Comparison of ENCODE assay signal across 27 mouse cellular contexts in genomic region chr3:109248801-109249200, GRCm38 (mm10).
A peak's percentile ranks its signal among the peaks of the same experiment; 100 is the strongest.
DNase-seq lines count a peak whose midpoint lies in the region; ATAC-seq and TF ChIP-seq lines count a peak whose summit lies in the region.
"Had no signal": no experiment of that assay in that cellular context is flagged by ENCODE, and none has a peak within 500 bp of the region (broad histone marks: within the 10 kb centered on the region; RNA-seq: fewer than 3 reads in every experiment).

No protein-coding gene starts in this region.

- H3K9ac ChIP-seq in forebrain, embryonic 15.5 days (replicated peaks): no peak overlapping the region
- H3K9ac ChIP-seq: embryonic facial prominence, embryonic 15.5 days; limb, embryonic 12.5 days; liver, postnatal 0 days had no signal

- no peak for TF ChIP-seq CTCF in bone marrow macrophage, adult 2 months (IDR thresholded peaks at IDR 0.05; ENCODE audit: low read depth, low read length)

- H3K27me3 ChIP-seq in forebrain, embryonic 15.5 days: no peaks in the 10 kb centered on the region
- H3K27me3 ChIP-seq: CH12.LX; embryonic facial prominence, embryonic 15.5 days; limb, embryonic 12.5 days had no signal

- DNase-seq in frontal cortex, postnatal 36 days (ENCODE audit: low spot score in 2 of 2): peak; percentile 38 to 49
- DNase-seq in frontal cortex, postnatal 25 days (ENCODE audit: low spot score in 2 of 2): no peak
- DNase-seq in left cerebral cortex, adult 18-20 months (ENCODE audit: low spot score in 2 of 2): peak; percentile 33 to 58
- DNase-seq in left cerebral cortex, postnatal 10 days (ENCODE audit: extremely low spot score in 1 of 2, low spot score in 2 of 2): no peak
- peak; percentile 74 for DNase-seq in 3T3-L1 (ENCODE audit: low read depth, low spot score)
- no peak for DNase-seq in gastrocnemius, postnatal 25 days
- DNase-seq: adrenal gland, postnatal 14 days; B cell, adult 2 months; cerebellum, adult 11 months; cerebellum, adult 9-11 months; gastrocnemius, postnatal 10 days; kidney, postnatal 4 days; layer of hippocampus, adult 9-11 months; liver, postnatal 0 days; lung, postnatal 10 days; midbrain, embryonic 14.5 days had no signal

- TF ChIP-seq POLR2A in bone marrow macrophage, adult 2 months (IDR thresholded peaks at IDR 0.05; ENCODE audit: borderline replicate concordance, low read depth, low read length): no peak

- no peak overlapping the region for H3K4me3 ChIP-seq in bone marrow macrophage, adult 2 months (ENCODE audit: insufficient read depth, low read length)
- no peak overlapping the region for H3K4me3 ChIP-seq in forebrain, embryonic 15.5 days
- H3K4me3 ChIP-seq: embryonic facial prominence, embryonic 15.5 days; hindbrain, embryonic 10.5 days; limb, embryonic 12.5 days had no signal

- H3K4me1 ChIP-seq in bone marrow macrophage, adult 2 months (ENCODE audit: control insufficient read depth, insufficient read depth, low read length): peaks cover 55% of the 10 kb centered on the region
- H3K4me1 ChIP-seq in forebrain, embryonic 15.5 days: no peaks in the 10 kb centered on the region
- H3K4me1 ChIP-seq: embryonic facial prominence, embryonic 15.5 days had no signal

- peak overlapping the region; percentile 39 for H3K27ac ChIP-seq in bone marrow macrophage, adult 2 months (ENCODE audit: insufficient read depth, low read depth, low read length)
- H3K27ac ChIP-seq in forebrain, embryonic 15.5 days (replicated peaks): no peak overlapping the region
- H3K27ac ChIP-seq: embryonic facial prominence, embryonic 15.5 days; hindbrain, embryonic 10.5 days; limb, embryonic 12.5 days; stomach, postnatal 0 days had no signal

- H3K4me2 ChIP-seq in forebrain, embryonic 15.5 days (replicated peaks): no peak overlapping the region
- H3K4me2 ChIP-seq: embryonic facial prominence, embryonic 15.5 days; limb, embryonic 12.5 days; liver, embryonic 11.5 days had no signal

- no peaks in the 10 kb centered on the region for H3K9me3 ChIP-seq in forebrain, embryonic 15.5 days

- H3K36me3 ChIP-seq in forebrain, embryonic 15.5 days: no peaks in the 10 kb centered on the region
- H3K36me3 ChIP-seq: embryonic facial prominence, embryonic 15.5 days; G1E; hindbrain, embryonic 10.5 days; limb, embryonic 12.5 days had no signal

- no peak for ATAC-seq in forebrain, embryonic 15.5 days (replicated peaks)
- ATAC-seq: forebrain, embryonic 16.5 days; intestine, postnatal 0 days had no signal

- intact Hi-C loops in left cerebral cortex, postnatal 10 days (cut with DNase I): no loop called here

- 42% methylated on average over 1 of the region's 1 CpGs for WGBS in forebrain, embryonic 15.5 days

Comparison
In these comparisons a context has a peak if more than half of its experiments do, and no peak if none do; other contexts are left out.
1. DNase-seq: peak in frontal cortex, postnatal 36 days (2 of 2), left cerebral cortex, adult 18-20 months (2 of 2) and 3T3-L1 (single experiment); none in frontal cortex, postnatal 25 days (0 of 2), left cerebral cortex, postnatal 10 days (0 of 2) and gastrocnemius, postnatal 25 days (single experiment).